Mouse (Mus musculus): ENCODE results near the gene Kbtbd4. TPM values are rescaled to one million over a fixed set of nuclear protein-coding genes. Genes with fewer than 3 reads are reported as not detected.
"Not testable (repeated sequence)": the region's sequence is repeated elsewhere in the genome, so short reads cannot be mapped to it uniquely, and the experiment has no call there.

The Kbtbd4 gene
- total RNA-seq (2021): 10 to 100 TPM; 12.1 to 15.4 TPM
- long read RNA-seq, experiment 1, transcript Kbtbd4-201 (4 exons, 2,437 nt): major isoform, 16 of 21 reads
- long read RNA-seq, experiment 1, partial matches to known transcripts: 0 of 21 reads
- long read RNA-seq, experiment 1, other reads (novel, unspliced or antisense): 3 of 21 reads
- long read RNA-seq, experiment 2, transcript Kbtbd4-201 (4 exons, 2,437 nt): major isoform, 17 of 27 reads
- long read RNA-seq, experiment 2, partial matches to known transcripts: 3 of 27 reads
- long read RNA-seq, experiment 2, other reads (novel, unspliced or antisense): 3 of 27 reads

DNA sequence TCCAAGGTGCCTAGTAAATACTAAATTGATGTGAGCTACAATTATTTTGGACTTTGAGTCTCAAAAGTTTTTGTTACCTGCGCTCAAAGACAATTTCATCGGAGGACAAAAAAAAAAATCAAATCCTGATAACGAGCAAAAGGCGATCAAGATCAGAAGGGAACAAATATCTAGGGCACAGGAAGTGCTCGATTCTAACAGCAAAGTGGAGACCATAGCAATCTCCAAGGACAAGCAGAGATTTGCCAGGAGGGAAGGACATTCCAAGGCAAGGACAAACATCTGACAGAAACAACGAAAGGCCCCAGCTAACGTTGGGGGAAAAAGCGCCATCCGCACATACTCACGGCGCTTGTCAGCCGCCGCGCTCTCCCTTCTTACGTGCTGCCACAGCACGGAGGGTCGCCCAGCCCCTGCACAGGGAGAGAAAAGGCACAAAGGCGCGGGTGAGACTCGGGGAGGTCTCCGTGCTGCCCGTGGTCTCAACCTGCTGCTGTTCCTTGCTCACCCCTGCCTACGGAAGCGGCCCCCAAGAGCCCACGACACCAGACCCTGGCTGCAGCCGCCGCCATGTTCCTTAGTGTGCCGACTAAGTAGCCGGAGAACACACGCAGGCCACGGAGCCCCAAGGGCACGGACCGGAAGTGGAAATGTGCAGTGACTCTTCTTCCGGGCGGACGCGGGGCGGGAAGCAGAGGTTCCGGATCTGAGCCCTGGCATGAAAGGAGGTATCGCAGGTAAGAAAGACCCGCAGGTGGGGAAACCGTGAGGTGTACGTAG lies at the start of gene Kbtbd4, which contains the start of gene Ndufs3:
Gene Kbtbd4, plus strand, starts transcription at position 665 of the 780 bp plus-strand sequence.
Gene Ndufs3, minus strand, starts transcription at position 752 of the 780 bp plus-strand sequence.
- DNase-seq: peak; percentile 83

DNA sequence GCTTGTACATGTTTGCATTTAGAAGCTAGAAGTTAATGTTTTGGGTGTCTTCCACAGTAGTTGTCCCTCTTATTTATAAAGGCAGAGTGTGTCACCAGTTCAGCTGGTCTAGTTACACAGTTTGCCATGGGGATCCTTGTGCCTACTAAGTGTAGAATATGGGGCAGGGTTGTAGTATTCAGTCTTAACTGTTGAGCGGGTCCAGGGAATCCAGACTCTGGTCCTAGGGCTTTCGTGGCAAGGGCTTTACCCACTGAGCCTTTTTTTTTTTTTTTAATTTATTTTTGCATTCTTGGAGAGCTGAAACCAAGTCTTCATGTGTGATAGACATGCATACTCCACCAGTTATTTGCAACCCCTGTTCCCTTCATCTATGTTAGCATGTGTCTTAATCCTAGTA lies 43.1 kb upstream of the Kbtbd4 start:
- DNase-seq: no peak

DNA sequence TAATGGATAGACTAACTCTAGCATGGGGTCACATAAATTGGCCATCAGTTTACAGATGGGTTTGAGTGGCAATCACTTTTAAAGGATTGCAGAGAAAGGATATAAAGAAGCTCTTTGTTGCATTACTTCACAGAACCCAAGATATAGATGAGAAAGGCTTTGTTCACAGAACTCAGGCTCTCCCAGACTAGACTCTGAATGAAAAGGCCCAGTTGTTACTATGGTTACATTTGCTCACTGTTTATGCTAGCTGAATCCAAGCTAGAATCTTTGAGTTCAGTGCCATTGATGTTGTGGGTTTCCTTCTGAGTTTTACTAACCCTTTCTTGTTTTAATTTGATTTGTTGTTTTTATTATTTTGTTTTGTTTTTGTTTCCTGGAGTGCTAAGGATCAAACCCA lies 40.4 kb upstream of the Kbtbd4 start:
- DNase-seq: no peak

DNA sequence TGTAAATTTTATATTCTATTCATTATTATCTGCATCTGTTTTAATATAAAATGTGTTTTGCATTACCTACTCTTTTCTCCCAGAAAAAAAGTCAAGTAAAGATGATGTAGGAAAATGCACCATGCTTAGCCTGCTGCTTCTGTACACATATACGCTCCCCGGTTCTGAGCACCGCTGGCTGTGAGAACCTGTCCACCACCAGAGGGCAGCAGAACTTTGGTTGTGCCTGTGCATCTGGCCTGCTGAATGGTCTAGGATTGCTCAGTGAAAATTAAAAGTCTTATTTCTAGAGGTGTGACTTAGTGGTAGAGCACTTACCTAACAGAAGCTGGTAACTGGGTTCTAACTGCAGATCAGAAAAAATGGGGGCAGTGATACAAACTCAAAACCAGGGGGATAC lies 38.0 kb upstream of the Kbtbd4 start:
- DNase-seq: peak; percentile 64

DNA sequence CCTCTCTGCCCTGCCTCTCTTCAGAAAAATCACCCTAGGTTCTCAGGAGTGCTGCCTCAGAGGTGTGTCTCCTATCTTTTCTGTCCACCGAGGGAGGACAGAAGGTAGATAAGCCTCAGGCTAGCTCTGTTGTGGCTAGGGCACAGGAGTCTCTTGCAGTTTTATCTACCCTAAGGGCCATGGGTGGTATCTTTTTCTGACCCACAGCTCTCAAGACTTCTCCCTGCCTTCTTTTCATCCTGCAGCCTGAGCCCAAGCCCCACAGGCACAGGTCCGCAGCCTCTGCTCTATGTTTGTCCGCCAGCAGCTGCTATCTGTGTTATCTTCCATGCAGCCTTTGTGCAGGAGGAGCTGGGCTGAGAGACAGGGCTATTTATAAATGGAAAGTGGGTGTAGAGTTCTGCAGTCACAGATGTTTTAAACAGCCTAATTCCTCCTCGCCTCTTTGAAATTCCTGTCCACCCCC lies 34.4 kb upstream of the Kbtbd4 start:
- DNase-seq: no peak

DNA sequence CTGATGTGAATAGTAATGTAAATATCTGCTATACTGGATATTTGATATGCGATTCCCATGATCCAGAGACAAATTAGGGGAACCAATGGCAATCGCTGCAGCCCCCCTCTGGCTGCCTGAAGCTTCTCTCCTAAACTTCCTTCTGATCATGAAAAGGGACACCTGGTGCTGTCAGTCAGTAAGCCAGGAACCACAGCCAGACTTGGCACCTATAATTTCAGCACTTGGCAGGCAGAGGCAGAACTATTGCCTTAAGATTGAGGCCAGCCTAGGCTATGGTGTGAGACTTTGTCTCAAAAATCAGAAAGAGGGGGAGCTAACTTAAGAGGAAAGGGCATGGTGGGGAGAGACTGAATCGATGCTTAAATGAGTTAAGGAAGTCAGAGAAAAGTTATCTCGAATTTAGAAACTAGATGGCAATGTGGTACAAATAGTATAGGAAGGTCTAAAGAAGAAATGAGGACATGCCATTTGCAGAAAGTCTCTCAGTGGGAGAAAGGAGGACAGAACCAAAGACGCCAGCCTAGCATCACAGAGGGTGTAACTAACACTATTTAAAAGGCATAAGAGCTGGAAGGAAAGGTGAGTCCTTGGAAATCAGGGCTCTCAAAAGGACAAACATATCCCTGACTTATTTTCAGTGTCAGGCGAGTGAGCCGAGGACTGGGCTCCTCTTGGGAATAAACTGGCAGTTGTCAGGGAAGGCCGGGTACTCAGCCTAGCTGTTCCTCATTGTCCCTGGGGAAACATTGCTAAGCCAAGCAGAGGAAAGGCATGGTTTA lies 33.2 kb upstream of the Kbtbd4 start:
- DNase-seq: peak; percentile 52

DNA sequence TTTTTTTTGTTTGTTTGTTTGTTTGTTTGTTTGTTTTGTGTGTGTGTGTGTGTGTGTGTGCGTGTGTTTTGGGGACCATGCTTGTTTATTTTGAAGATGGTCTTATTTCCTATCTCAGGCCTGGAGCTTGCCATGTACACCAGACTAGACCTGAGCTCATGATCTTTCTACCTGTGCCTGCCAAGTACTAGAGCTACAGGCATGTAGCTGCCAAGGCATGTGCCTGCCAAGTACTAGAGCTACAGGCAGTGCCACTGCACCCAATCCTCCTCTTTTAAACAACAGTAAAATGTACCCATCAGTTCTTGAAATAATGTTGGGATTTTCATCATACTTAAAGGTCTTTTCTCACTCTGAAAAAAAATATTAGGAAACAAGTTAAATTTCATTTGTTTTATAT lies 30.5 kb upstream of the Kbtbd4 start:
- DNase-seq: no peak

DNA sequence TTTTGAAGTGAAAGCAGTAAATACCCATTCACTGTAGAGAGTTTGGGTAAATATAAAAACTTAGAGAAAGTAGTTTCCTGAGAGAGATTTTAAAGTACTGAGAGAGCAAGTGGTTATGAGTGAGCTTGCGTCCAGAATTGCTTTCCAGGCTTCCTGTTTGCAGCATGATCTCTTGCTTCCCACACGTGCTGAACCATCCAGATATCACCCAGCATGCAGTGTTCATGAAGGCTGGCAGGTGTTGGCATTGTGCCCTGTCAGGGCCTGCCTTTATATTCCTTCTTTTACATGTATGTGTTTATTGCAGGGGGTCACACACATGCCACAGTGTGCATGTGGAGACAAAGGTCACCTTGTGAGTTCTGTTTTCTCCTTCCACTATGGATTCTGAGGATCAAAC lies 29.3 kb upstream of the Kbtbd4 start:
- DNase-seq: no peak

DNA sequence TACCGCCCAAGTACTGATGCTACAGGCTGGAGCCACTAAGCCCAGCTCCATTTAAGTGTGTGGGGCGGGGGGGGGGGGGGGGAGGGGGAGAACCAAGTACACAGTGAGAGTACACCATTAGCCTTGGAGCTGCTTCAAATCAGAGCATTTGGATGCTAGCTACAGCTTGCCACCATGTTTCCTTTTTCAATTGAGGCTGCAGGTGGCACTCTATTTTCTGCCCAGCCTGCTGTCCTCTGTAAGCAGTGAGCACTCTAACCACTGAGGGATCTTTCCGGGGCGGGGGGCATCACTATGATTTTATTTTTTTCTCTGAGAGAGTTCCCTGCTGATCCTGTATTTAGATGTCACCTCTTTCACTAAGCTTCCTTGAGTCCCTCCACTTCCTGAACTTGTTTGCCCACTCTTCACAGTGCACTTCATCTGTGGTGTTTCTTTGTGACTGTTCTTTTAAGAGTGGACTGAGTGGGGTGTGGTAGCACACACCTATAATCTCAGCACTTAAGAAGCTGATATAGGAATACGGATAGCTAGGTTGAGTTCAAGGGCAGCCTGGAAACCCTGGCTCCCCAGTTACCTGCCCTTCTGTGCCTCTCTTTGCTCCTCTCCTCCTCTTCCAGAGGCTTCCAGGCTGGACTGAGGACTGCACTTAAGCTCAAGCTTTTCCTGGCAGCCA lies 26.8 kb upstream of the Kbtbd4 start:
- no peak for DNase-seq

DNA sequence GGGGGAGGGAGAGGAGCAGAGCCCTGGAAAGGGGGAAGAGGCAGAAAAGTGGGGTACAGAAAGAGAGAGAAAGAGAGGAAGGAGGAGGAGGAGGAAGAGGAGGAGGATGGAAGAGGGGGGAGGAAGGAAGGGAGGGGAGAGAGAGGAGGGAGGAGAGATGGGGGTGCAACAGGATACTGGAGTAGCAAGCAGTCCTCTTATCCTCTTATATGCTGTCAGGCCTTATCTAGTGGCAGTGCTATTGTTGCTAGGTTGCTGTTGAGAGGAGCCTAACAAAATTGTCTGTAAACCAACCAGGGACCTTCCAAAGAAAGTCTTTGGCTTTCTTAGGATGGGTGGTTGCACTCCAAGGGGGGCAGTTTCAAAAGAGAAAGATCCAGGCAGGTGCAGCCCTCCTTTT lies 25.1 kb upstream of the Kbtbd4 start:
- no peak for DNase-seq

DNA sequence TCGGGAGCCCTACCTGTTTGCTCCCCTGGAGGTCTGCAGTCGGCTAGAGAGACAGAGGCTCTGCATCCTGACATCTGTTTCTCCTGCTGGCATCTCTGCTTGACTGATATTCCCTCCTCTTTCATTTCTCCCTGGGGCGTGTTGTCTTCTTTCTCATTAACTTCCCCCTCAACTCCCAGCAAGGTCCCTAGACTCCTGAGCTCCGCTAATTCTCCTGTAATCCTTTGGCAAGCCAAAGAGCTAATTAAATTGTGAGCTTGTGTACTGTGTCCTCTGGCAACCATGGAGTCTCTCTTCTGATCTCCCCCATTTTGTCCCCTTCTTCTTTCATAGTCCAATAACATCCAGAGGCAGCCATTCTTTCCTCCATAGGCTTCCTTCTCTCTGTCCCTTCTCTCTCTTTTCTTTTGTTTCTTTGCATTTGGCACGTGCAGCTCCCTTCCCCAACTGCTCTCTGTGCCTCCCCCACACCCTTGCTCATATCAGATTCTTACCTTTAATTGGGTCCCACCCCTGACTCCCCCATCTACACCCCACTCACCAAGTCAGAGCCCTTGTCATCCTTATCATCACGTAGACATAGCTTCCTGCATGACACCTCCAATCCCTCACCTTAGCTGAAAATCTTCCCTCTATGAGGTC lies 24.3 kb upstream of the Kbtbd4 start:
- no peak for DNase-seq

DNA sequence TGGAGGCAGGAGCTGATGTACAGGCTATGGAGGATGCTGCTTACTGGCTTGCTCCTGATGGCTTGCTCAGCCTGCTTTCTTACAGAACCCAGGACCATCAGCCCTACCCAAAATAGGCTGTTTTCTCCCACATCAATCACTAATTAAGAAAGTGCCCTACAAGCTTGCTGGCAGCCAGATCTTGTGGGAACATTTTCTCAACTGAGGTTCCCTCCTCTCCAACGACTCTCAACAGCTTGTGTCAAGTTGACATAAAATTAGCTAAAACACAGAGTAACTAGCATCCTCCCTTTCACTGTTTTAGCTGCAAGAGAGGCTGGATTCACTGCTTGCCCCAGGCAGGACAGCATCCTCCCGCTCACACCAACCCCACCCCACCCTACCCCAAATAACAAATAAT lies 22.7 kb upstream of the Kbtbd4 start:
- DNase-seq: no peak

DNA sequence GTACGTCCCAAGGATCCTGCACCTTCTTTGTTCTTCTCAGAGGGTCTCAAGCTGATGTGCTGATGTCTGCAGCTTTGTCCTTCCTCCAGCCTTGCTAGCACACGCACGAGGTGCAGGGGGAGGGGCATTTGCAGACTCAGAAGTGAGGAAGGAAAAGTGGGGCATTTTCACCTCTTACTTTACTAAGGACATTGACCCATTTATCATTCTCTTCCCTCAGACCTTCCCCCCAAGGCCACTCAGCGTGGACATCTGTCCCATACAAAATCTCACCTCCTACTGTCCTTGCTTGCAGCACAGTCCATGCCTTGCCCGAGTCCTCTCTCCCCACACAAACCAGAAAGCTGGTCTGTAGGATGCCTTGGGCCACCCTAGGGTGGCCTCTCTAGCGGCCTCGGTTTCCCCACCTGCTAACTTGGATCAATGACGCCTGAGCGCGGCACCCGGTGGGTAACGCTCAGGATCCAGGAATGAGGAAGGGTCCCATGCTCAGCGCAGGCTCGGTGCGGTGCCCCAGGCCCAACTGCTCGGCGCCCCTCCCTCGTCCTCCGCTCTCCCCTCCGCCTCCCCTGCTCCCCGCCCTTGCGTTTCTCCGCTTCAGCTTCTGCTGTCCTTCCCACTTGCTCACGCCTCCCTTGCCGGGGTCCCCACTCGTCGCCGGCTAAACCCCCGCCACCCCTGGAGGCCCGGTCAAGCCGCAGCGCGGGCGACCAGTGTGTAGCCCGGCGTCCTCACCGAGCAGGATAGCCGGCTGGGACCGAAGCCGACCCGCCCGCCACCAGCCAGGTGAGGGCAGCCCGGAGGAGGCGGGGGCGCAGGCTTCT lies 19.1 kb upstream of the Kbtbd4 start, which contains the start of gene C1qtnf4:
Gene C1qtnf4, plus strand, starts transcription at position 643 of the 824 bp plus-strand sequence.
- DNase-seq: no peak

DNA sequence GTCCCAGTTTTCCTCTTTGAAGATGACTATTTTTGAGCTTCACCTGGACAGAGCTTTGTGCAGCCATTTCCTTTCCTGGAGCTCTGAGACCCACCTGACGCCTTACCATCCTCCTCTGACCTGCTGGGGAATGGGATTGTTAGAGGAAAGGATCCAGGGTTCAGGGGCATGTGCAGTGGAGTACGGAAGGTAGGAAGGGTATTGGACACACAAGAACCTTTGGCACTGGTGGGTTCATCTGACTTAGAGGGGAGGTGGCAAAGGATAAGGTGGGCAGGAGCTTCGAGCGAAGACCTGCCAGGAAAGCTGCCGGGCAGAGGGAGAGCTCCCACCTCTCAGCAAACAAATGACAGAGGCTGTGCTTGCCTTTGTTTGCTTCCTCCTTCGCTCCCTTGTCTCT lies 18.1 kb upstream of the Kbtbd4 start:
- DNase-seq: no peak

DNA sequence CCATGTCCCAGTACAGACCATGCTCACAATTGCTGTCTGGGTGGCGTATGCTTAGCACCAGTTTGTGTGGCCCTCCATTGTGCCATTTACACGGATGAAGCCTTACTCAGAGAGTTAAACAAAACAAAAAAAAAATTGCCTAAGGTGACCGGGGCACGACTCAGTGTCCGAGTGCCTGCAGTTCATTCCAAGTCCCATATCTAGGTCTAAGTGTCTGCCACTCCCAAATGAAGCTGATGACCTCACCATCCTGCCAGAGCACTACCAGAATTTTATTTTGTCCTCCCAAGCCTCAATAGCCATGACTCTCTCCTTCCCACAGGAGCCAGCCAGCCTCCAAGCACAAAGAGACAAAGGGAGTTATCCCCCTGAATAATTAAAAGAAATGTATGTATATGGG lies 16.9 kb upstream of the Kbtbd4 start:
- DNase-seq: no peak

DNA sequence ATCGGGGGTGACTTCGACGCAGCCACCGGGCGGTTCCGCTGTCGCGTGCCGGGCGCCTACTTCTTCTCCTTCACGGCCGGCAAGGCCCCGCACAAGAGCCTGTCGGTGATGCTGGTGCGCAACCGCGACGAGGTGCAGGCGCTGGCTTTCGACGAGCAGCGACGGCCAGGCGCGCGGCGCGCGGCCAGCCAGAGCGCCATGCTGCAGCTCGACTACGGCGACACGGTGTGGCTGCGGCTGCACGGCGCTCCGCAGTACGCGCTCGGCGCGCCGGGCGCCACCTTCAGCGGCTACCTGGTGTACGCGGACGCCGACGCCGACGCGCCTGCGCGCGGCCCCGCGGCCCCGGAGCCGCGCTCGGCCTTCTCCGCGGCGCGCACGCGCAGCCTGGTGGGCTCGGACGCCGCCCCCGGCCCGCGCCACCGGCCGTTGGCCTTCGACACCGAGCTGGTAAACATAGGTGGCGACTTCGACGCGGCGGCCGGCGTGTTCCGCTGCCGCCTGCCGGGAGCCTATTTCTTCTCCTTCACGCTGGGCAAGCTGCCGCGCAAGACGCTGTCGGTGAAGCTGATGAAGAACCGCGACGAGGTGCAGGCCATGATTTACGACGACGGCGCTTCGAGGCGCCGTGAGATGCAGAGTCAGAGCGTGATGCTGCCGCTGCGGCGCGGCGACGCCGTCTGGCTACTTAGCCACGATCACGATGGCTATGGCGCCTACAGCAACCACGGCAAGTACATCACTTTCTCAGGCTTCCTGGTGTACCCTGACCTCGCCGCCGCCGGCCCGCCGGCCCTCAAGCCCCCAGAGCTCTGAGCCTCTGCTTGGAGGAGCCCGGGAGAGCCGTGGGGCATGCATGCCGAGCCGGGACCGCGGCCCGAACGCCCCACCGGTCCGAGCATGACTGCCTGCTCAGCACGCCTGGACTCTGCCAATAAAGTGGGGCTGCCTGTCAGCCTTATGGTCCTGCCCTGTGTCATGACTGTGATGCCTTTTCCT lies 14.7 kb upstream of the Kbtbd4 start:
- peak; percentile 32 for DNase-seq

DNA sequence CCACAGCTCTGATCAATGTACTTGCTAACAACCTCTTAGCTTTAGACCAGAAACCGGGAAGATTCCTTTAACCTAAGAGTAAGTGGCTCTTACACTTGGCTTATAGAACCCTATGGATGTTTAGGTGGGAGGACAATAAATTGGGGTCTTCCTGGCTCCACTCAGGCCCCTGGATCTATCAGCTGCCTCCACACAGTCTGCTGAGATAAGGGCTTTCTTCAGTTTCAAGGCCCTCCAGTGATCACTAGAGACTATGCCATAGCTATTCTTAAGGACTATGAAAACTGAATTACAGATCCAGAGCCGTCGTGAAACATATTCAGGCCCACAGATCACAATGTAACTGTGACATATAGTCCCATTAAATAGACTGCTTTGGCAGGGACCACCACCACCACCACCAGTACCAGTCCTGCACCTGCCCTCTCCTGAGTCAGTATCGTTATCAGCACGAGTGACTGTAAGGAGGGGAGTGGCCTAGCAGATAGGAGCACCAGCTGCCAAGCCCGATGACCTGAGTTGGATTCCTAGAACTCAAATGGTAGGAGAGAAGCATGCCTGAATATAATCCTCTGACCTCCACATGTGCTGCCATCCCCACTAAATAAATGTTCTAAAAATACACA lies 10.8 kb upstream of the Kbtbd4 start:
- DNase-seq: no peak

DNA sequence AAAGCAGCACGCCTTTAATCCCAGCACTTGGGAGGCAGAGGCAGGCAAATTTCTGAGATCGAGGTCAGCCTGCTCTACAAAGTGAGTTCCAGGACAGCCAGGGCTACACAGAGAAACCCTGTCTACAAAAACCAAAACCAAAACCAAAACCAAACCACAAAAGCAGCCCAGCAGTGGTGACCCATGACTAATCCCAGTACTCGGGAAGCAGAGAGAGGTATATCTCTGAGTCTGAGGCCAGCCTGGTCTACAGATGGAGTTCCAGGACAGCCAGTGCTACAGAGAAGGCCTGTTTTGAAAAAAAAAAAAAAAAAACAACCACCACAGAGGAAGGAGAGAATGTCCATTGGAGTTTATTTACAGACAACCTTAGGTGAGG lies 10.3 kb upstream of the Kbtbd4 start:
- DNase-seq: not testable (repeated sequence)

DNA sequence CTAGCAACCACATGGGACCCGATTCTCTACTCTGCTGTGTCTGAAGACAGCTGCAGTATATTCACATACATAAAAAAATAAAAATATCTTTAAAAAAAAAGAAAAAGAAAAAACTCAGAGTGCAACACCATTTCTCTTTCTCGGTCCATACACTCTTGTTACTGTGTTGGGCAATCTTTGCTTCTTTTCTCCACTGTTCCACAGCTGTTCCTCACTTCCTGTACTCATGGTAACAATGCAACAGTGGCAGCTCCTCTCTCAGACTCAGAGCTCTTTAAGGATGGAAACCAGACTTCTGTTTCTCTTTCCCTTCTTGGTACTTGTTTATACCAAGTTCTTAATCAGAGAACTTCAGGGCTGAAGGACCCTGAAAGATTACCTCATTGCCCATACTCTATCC lies 1.1 kb upstream of the Kbtbd4 start:
- no peak for DNase-seq
